Mouse (Mus musculus) adrenal gland, postnatal 25 days (tissue): Measurements from ENCODE around the gene Crhbp. TPM values are rescaled to one million over a fixed set of nuclear protein-coding genes. Genes with fewer than 3 reads are reported as not detected.

Source experiments
- DNase-seq: peaks from one replicate; pipeline ENCODE4 v3.0.0; 2021; ENCODE audit warnings: mixed read lengths
- total RNA-seq: library from RNA; stranded (reverse); gene quantifications from 2 replicates; pipeline ENCODE4 v1.2.3, GENCODE M21; 2021

Crhbp gene
- total RNA-seq, 1 experiment from 2014 or later: not detected

DNA sequence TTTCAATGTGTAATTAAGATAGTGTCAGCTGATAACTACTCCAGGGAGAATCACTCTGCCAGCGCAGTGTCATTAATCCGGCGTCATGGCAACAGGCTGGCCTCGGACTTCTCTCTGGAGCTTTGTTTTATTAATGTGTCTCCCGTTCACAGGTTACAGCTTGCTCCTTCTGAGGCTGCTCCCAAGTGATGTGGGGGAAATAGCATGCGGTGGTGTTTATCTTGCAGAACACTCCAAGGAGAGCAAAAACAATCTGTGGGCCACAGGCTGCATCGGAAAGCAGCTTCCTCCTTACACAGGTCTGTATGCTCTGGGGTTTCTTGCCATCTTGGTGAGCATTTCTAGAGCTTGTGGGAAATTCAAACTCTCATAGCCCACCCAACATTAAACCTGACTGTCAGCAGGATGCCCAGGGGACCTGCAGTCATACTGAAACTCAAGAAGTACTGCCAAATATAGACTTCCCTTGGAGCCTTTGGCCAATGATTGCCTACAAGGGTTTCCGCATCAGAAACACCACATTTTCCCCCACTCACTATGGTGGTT lies 25.4 kb downstream of the Crhbp start:
- no peak for DNase-seq

GRCm38 (mm10) chr13:95418575-95419203 lies 26.0 kb downstream of the Crhbp start:
- no peak for DNase-seq

DNA sequence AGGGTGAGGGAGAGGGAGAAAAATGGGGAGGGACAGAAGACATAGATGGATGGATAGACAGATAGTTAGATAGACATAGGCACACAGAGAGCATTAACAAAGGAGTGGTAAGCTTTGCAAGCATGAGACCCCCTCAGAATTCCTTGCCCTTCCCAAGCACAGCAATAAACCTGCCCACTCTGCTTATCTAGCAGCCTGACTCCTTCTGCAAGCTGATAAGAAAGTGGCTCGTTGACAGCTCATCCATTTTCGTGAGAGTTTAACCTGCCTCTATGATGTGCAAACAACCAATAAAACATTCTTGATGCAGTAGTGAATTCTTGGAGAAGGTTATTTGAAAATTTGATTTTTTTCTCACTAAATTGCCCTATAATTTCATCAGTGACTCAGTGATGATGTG lies 32.5 kb downstream of the Crhbp start:
- DNase-seq: no peak

- DNase-seq: no peak
These were observed 51.5 kb downstream of the Crhbp start for GRCm38 (mm10) chr13:95393242-95393641.

DNA sequence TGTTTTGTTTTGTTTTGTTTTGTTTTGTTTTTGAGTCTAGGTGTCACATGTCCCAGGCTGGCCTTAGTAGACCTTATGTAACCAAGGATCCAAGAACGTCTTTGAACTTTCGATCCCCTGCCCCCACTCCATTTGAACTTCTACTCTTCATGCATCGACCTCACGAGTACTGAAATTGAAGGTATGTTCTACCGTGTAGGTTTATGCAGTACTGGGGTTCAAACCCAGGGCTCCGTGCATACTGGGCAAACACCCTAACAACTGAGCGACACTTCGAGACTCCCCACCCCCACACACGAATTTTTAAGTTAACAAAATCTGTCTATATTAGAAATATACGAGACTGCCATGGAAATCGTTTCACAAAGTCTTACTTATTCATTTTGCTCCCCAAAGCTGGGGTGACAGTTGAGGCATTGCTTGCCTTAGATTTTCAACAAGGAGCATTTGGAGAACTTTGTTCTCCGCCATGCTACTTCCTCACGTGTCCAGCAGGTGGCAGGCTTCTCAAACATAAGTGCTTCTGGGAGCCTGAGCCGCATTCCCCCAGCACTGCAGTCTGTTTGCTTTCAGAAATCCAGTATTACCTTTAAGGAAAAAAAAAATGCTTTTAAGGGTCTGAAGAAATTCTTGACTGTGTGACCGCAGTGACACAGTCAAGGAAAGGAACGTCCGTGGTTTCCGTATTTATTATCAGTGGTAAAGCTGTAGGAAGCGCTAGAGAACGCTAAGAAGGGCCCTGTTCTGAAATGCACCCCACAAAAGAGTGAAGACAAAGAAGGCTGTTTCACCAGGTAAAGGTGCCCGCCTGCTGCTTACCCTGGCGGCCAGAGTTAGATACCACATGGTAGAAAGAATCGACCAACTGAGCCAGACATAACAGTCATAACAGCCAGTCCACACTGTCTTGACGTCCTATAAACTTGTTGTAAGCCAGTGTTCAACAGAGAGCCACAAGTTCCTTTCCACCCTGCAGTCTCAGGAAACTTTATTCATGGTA lies 54.6 kb downstream of the Crhbp start:
- DNase-seq: peak; percentile 75

GRCm38 (mm10) chr13:95388226-95388625 lies 56.5 kb downstream of the Crhbp start:
- DNase-seq: no peak

GRCm38 (mm10) chr13:95382418-95382817 lies 62.3 kb downstream of the Crhbp start:
- no peak for DNase-seq

Other genes with a start within 250 kb of the Crhbp start
- 122 and 142 TPM in 2 replicates for gene Pde8b, start 194.6 kb downstream of the Crhbp start, total RNA-seq
- gene Zbed3, start 121.3 kb downstream of the Crhbp start, total RNA-seq: 32.9 and 38.5 TPM in 2 replicates
- gene Aggf1, start 69.6 kb downstream of the Crhbp start, total RNA-seq: 37.6 and 40.0 TPM in 2 replicates
- gene S100z, start 33.8 kb upstream of the Crhbp start, total RNA-seq: not detected in 2 replicates
- 0.12 TPM in 1 of 2 replicates, not detected in the other for gene F2rl1, start 80.3 kb upstream of the Crhbp start, total RNA-seq
- gene F2r, start 173.6 kb upstream of the Crhbp start, total RNA-seq: 108 and 116 TPM in 2 replicates